Mouse (Mus musculus) C2C12 (cell line): Measurements from ENCODE around the gene Ptov1. TPM values are rescaled to one million over a fixed set of nuclear protein-coding genes. Genes with fewer than 3 reads are reported as not detected.

Source experiments
- H3K27me3 ChIP-seq: one replicate; pipeline ENCODE4 v1.6.1; 2011; ENCODE audit not compliant: control insufficient read depth, insufficient read depth, insufficient read length
- H3K36me3 ChIP-seq: one replicate; pipeline ENCODE4 v1.6.1; 2011; ENCODE audit not compliant: control insufficient read depth, insufficient read depth
- H3K4me3 ChIP-seq: one replicate; pipeline ENCODE4 v1.5.1; 2011; ENCODE audit warnings: mild to moderate bottlenecking, control low read depth; ENCODE audit not compliant: poor library complexity, insufficient read depth, severe bottlenecking
- H3K79me2 ChIP-seq: one replicate; pipeline ENCODE4 v1.6.1; 2011; ENCODE audit not compliant: control insufficient read depth, insufficient read depth
- H3K79me3 ChIP-seq: one replicate; pipeline ENCODE4 v1.6.1; 2011; ENCODE audit warnings: low read depth, control low read depth
- H3ac ChIP-seq: one replicate; pipeline ENCODE3; 2011; ENCODE audit warnings: low read depth; ENCODE audit not compliant: control insufficient read depth, insufficient read length
- CEBPB ChIP-seq: IDR thresholded peaks from one replicate; pipeline ENCODE4 v1.6.1; 2011; ENCODE audit warnings: low read depth, mild to moderate bottlenecking, control low read depth, moderate library complexity
- CTCF ChIP-seq: IDR thresholded peaks from one replicate; pipeline ENCODE4 v1.5.1; 2011; ENCODE audit not compliant: control insufficient read depth, insufficient read depth, insufficient read length
- FOSL1 ChIP-seq: IDR thresholded peaks from one replicate; pipeline ENCODE4 v1.8.0; 2011; ENCODE audit warnings: mild to moderate bottlenecking, low read length; ENCODE audit not compliant: poor library complexity, insufficient read depth, severe bottlenecking
- MAX ChIP-seq: IDR thresholded peaks from one replicate; pipeline ENCODE4 v1.6.1; 2011; ENCODE audit warnings: mild to moderate bottlenecking, control low read depth
- MYOD1 ChIP-seq: IDR thresholded peaks from one replicate; pipeline ENCODE4 v1.6.1; 2011; ENCODE audit warnings: low read depth; ENCODE audit not compliant: control insufficient read depth, insufficient read length
- MYOG ChIP-seq: IDR thresholded peaks from one replicate; pipeline ENCODE4 v1.6.1; 2011; ENCODE audit not compliant: control insufficient read depth, insufficient read length; ENCODE audit errors: extremely low read depth
- USF1 ChIP-seq: IDR thresholded peaks from one replicate; pipeline ENCODE4 v1.6.1; 2011; ENCODE audit warnings: low read depth, mild to moderate bottlenecking, control low read depth, moderate library complexity
- polyA plus RNA-seq: library from polyadenylated mRNA; unstranded; fragments of >200 nt; fragmentation: generic; extraction: Trizol; gene quantifications from one replicate; pipeline ENCODE4 v1.2.1, GENCODE M21; 2012; ENCODE audit warnings: missing spikeins

Ptov1 gene
- polyA plus RNA-seq, 1 experiment: 221 TPM

- no peak for TF ChIP-seq MYOD1
- TF ChIP-seq CEBPB: no peak
- no peak for TF ChIP-seq MYOG
- no peak for TF ChIP-seq FOSL1
- no peak for TF ChIP-seq USF1
- TF ChIP-seq CTCF: no peak
- Histone ChIP-seq H3K79me3 (peaks cover 35% of the 10 kb centered on the region), H3ac (peak overlapping the region; percentile 12), H3K36me3 (peaks cover 25% of the 10 kb centered on the region), H3K79me2 (peaks cover 58% of the 10 kb centered on the region), H3K27me3 (no peaks in the 10 kb centered on the region), H3K4me3 (no peak overlapping the region)
Observed at GRCm38 (mm10) chr7:44864595-44865542, 4.7 kb downstream of the Ptov1 start.

- TF ChIP-seq MYOD1: no peak
- TF ChIP-seq CTCF: no peak
- TF ChIP-seq MAX: no peak
- no peak for TF ChIP-seq CEBPB
- TF ChIP-seq MYOG: no peak
- TF ChIP-seq FOSL1: no peak
- TF ChIP-seq USF1: no peak
- peaks cover 25% of the 10 kb centered on the region for H3K36me3 ChIP-seq
Observed at GRCm38 (mm10) chr7:44863982-44864494, 5.5 kb downstream of the Ptov1 start.

GRCm38 (mm10) chr7:44863210-44863609 lies 6.4 kb downstream of the Ptov1 start:
- Histone ChIP-seq H3ac (no peak overlapping the region), H3K27me3 (no peaks in the 10 kb centered on the region), H3K4me3 (no peak overlapping the region), H3K36me3 (peaks cover 25% of the 10 kb centered on the region), H3K79me3 (peaks cover 30% of the 10 kb centered on the region), H3K79me2 (peaks cover 52% of the 10 kb centered on the region)
- TF ChIP-seq MYOD1 (no peak), USF1 (no peak), CEBPB (no peak), MYOG (no peak), MAX (no peak)

More at GRCm38 (mm10) chr7:44863982-44864494, 5.5 kb downstream of the Ptov1 start:
- Histone ChIP-seq H3K4me3 (no peak overlapping the region), H3ac (no peak overlapping the region), H3K79me2 (peaks cover 58% of the 10 kb centered on the region), H3K27me3 (no peaks in the 10 kb centered on the region), H3K79me3 (peaks cover 35% of the 10 kb centered on the region)

GRCm38 (mm10) chr7:44862434-44862833 lies 7.2 kb downstream of the Ptov1 start:
- Histone ChIP-seq H3K4me3 (no peak overlapping the region), H3K79me3 (peaks cover 27% of the 10 kb centered on the region), H3K36me3 (peaks cover 25% of the 10 kb centered on the region), H3K79me2 (peaks cover 52% of the 10 kb centered on the region), H3K27me3 (no peaks in the 10 kb centered on the region), H3ac (no peak overlapping the region)
- TF ChIP-seq CEBPB (no peak), MYOD1 (no peak), USF1 (no peak), MYOG (no peak), FOSL1 (no peak), CTCF (no peak), MAX (no peak)

GRCm38 (mm10) chr7:44861429-44861816 lies 8.2 kb downstream of the Ptov1 start:
- Histone ChIP-seq H3K27me3 (no peaks in the 10 kb centered on the region), H3K79me2 (peaks cover 44% of the 10 kb centered on the region), H3K36me3 (peaks cover 25% of the 10 kb centered on the region), H3ac (no peak overlapping the region), H3K4me3 (no peak overlapping the region), H3K79me3 (peaks cover 18% of the 10 kb centered on the region)
- no peak for TF ChIP-seq CEBPB
- TF ChIP-seq CTCF: no peak
- no peak for TF ChIP-seq MYOD1
- TF ChIP-seq FOSL1: no peak
- no peak for TF ChIP-seq USF1
- no peak for TF ChIP-seq MAX
- no peak for TF ChIP-seq MYOG
